Mouse (Mus musculus) stomach, embryonic 16.5 days (tissue): ENCODE measurements around the gene Them7. TPM values are rescaled to one million over a fixed set of nuclear protein-coding genes. Genes with fewer than 3 reads are reported as not detected.

ENCODE experiments used
- ATAC-seq: fragments of 200-750 bp; cut with Nextera tagmentation; 2 replicates; pipeline ENCODE4 v1.8.0; 2017; ENCODE audit warnings: moderate number of reproducible peaks, moderate TSS enrichment; ENCODE audit not compliant: insufficient read depth, low FRiP score
- H3K27ac ChIP-seq: fragments of 300-500 bp; sonication (generic); 2 replicates; pipeline ENCODE4 v1.5.1; 2014; ENCODE audit warnings: low read length
- H3K27me3 ChIP-seq: fragments of 300-500 bp; sonication (generic); 2 replicates; pipeline ENCODE4 v1.6.1; 2014; ENCODE audit warnings: low read length, control low read depth, mixed read lengths; ENCODE audit not compliant: control insufficient read depth, insufficient read depth
- H3K36me3 ChIP-seq: fragments of 300-500 bp; sonication (generic); 2 replicates; pipeline ENCODE4 v1.6.1; 2014; ENCODE audit warnings: low read length; ENCODE audit not compliant: control insufficient read depth, insufficient read depth
- H3K4me1 ChIP-seq: fragments of 300-500 bp; sonication (generic); 2 replicates; pipeline ENCODE4 v1.6.1; 2014; ENCODE audit warnings: low read length, control low read depth, mixed read lengths; ENCODE audit not compliant: control insufficient read depth, insufficient read depth
- H3K4me2 ChIP-seq: fragments of 300-500 bp; sonication (generic); 2 replicates; pipeline ENCODE4 v1.6.1; 2014; ENCODE audit warnings: low read depth, low read length, mixed read lengths
- H3K4me3 ChIP-seq: fragments of 300-500 bp; sonication (generic); replicated peaks from 2 replicates; pipeline ENCODE4 v1.5.1; 2014; ENCODE audit warnings: mild to moderate bottlenecking, low read length
- H3K9ac ChIP-seq: fragments of 300-500 bp; sonication (generic); 2 replicates; pipeline ENCODE4 v1.6.1; 2014; ENCODE audit warnings: low read length
- H3K9me3 ChIP-seq: fragments of 300-500 bp; sonication (generic); replicated peaks from 2 replicates; pipeline ENCODE4 v1.6.1; 2016; ENCODE audit warnings: low read length, control low read depth; ENCODE audit not compliant: control insufficient read depth
- WGBS: fragments of 180-500 bp; shearing (Covaris S2); extraction: QIAGEN DNeasy Blood & Tissue Kit; methylation state at CpG from one replicate; pipeline ENCODE4 v1.1.7; 2014; 5-methylcytosine and 5-hydroxymethylcytosine counted together
- polyA plus RNA-seq: library from polyadenylated mRNA; unstranded; fragments of >200 nt; fragmentation: Nextera tagmentation; extraction: Ambion mirVana; gene quantifications from 2 replicates; pipeline ENCODE4 v1.2.1, GENCODE M21; 2015

Them7 gene
- polyA plus RNA-seq, 1 experiment from 2014 or later, result 0.56 TPM

GRCm38 (mm10) chr2:105311414-105311813 lies 87.3 kb downstream of the Them7 start:
- Histone ChIP-seq H3K27ac (no peak overlapping the region), H3K4me2 (no peak overlapping the region), H3K4me1 (no peaks in the 10 kb centered on the region), H3K4me3 (no peak overlapping the region), H3K9me3 (no peaks in the 10 kb centered on the region), H3K27me3 (no peaks in the 10 kb centered on the region), H3K36me3 (no peaks in the 10 kb centered on the region), H3K9ac (no peak overlapping the region)
- WGBS, result 39% methylated on average over 13 of the region's 13 CpGs
- no peak for ATAC-seq

GRCm38 (mm10) chr2:105311991-105312390 lies 87.9 kb downstream of the Them7 start:
- no peaks in the 10 kb centered on the region for H3K4me1 ChIP-seq
- ATAC-seq, result no peak
- no peak overlapping the region for H3K4me3 ChIP-seq
- WGBS, result 10% methylated on average over 7 of the region's 7 CpGs
- H3K4me2 ChIP-seq, result no peak overlapping the region
- H3K27me3 ChIP-seq, result no peaks in the 10 kb centered on the region
- H3K9ac ChIP-seq, result no peak overlapping the region
- H3K9me3 ChIP-seq, result no peaks in the 10 kb centered on the region
- H3K36me3 ChIP-seq, result no peaks in the 10 kb centered on the region
- no peak overlapping the region for H3K27ac ChIP-seq

GRCm38 (mm10) chr2:105313077-105313476 lies 89.0 kb downstream of the Them7 start:
- Histone ChIP-seq H3K4me3 (no peak overlapping the region), H3K27ac (no peak overlapping the region), H3K9ac (no peak overlapping the region), H3K36me3 (no peaks in the 10 kb centered on the region), H3K27me3 (no peaks in the 10 kb centered on the region), H3K9me3 (no peaks in the 10 kb centered on the region), H3K4me2 (no peak overlapping the region), H3K4me1 (no peaks in the 10 kb centered on the region)
- 33% methylated on average over 3 of the region's 3 CpGs for WGBS
- no peak for ATAC-seq

GRCm38 (mm10) chr2:105317556-105318184 lies 93.5 kb downstream of the Them7 start:
- no peaks in the 10 kb centered on the region for H3K36me3 ChIP-seq
- H3K4me3 ChIP-seq, result no peak overlapping the region
- no peaks in the 10 kb centered on the region for H3K27me3 ChIP-seq
- H3K9me3 ChIP-seq, result no peaks in the 10 kb centered on the region
- no peaks in the 10 kb centered on the region for H3K4me1 ChIP-seq
- H3K27ac ChIP-seq, result no peak overlapping the region
- H3K9ac ChIP-seq, result no peak overlapping the region
- WGBS, result 64% methylated on average over 13 of the region's 13 CpGs
- ATAC-seq, result no peak
- H3K4me2 ChIP-seq, result no peak overlapping the region

GRCm38 (mm10) chr2:105326067-105326466 lies 101.9 kb downstream of the Them7 start:
- ATAC-seq, result no peak
- Histone ChIP-seq H3K27me3 (no peaks in the 10 kb centered on the region), H3K27ac (no peak overlapping the region), H3K36me3 (no peaks in the 10 kb centered on the region), H3K9me3 (no peaks in the 10 kb centered on the region), H3K4me1 (no peaks in the 10 kb centered on the region), H3K9ac (no peak overlapping the region), H3K4me2 (no peak overlapping the region), H3K4me3 (no peak overlapping the region)
- WGBS, result 76% methylated on average over 5 of the region's 5 CpGs

GRCm38 (mm10) chr2:105330024-105330423 lies 105.9 kb downstream of the Them7 start:
- 83% methylated on average over 4 of the region's 4 CpGs for WGBS

GRCm38 (mm10) chr2:105333107-105333506 lies 109.0 kb downstream of the Them7 start:
- no peak overlapping the region for H3K4me2 ChIP-seq
- no peaks in the 10 kb centered on the region for H3K27me3 ChIP-seq
- ATAC-seq, result no peak
- H3K27ac ChIP-seq, result no peak overlapping the region
- H3K4me1 ChIP-seq, result no peaks in the 10 kb centered on the region
- no peaks in the 10 kb centered on the region for H3K9me3 ChIP-seq
- no peaks in the 10 kb centered on the region for H3K36me3 ChIP-seq
- no peak overlapping the region for H3K9ac ChIP-seq
- no peak overlapping the region for H3K4me3 ChIP-seq
- 63% methylated on average over 8 of the region's 8 CpGs for WGBS

More at GRCm38 (mm10) chr2:105330024-105330423, 105.9 kb downstream of the Them7 start:
- H3K4me3 ChIP-seq, result no peak overlapping the region
- no peaks in the 10 kb centered on the region for H3K27me3 ChIP-seq
- no peak for ATAC-seq
- H3K4me1 ChIP-seq, result no peaks in the 10 kb centered on the region
- H3K9ac ChIP-seq, result no peak overlapping the region
- no peak overlapping the region for H3K27ac ChIP-seq
- no peaks in the 10 kb centered on the region for H3K36me3 ChIP-seq
- H3K4me2 ChIP-seq, result no peak overlapping the region
- no peaks in the 10 kb centered on the region for H3K9me3 ChIP-seq

GRCm38 (mm10) chr2:105333976-105334713 lies 110.0 kb downstream of the Them7 start:
- Histone ChIP-seq H3K4me2 (no peak overlapping the region), H3K27me3 (no peaks in the 10 kb centered on the region), H3K36me3 (no peaks in the 10 kb centered on the region), H3K4me3 (no peak overlapping the region), H3K27ac (no peak overlapping the region), H3K4me1 (no peaks in the 10 kb centered on the region), H3K9me3 (no peaks in the 10 kb centered on the region), H3K9ac (no peak overlapping the region)
- 47% methylated on average over 10 of the region's 10 CpGs for WGBS
- peak; percentile 50; the same call in 1 of the 2 replicates for ATAC-seq

- Histone ChIP-seq H3K4me1 (no peaks in the 10 kb centered on the region), H3K9ac (no peak overlapping the region), H3K4me2 (no peak overlapping the region), H3K36me3 (no peaks in the 10 kb centered on the region), H3K27ac (no peak overlapping the region), H3K9me3 (no peaks in the 10 kb centered on the region), H3K27me3 (no peaks in the 10 kb centered on the region), H3K4me3 (no peak overlapping the region)
- WGBS, result 62% methylated on average over 2 of the region's 2 CpGs
- no peak for ATAC-seq
Measured at GRCm38 (mm10) chr2:105335661-105336060, 111.5 kb downstream of the Them7 start.
